Mouse (Mus musculus) embryonic facial prominence, embryonic 14.5 days (tissue): ENCODE results near the gene Cep162. TPM values are rescaled to one million over a fixed set of nuclear protein-coding genes. Genes with fewer than 3 reads are reported as not detected.

Source experiments
- ATAC-seq: fragments of 200-750 bp; cut with Nextera tagmentation; 2 replicates; pipeline ENCODE4 v1.8.0; 2017; ENCODE audit warnings: low read depth, moderate number of reproducible peaks, moderate TSS enrichment
- DNase-seq: peaks from one replicate; pipeline ENCODE4 v3.0.0-alpha.2; 2015; ENCODE audit warnings: low spot score
- H3K27ac ChIP-seq: fragments of 300-500 bp; sonication (generic); replicated peaks from 2 replicates; pipeline ENCODE4 v1.5.1; 2014; ENCODE audit warnings: low read depth, mild to moderate bottlenecking, low read length, moderate library complexity
- H3K27me3 ChIP-seq: fragments of 300-500 bp; sonication (generic); replicated peaks from 2 replicates; pipeline ENCODE4 v1.6.1; 2014; ENCODE audit warnings: low read length; ENCODE audit not compliant: control insufficient read depth, insufficient read depth
- H3K36me3 ChIP-seq: fragments of 300-500 bp; sonication (generic); 2 replicates; pipeline ENCODE4 v1.6.1; 2014; ENCODE audit warnings: low read length, mixed read lengths; ENCODE audit not compliant: control insufficient read depth, insufficient read depth
- H3K4me1 ChIP-seq: fragments of 300-500 bp; sonication (generic); 2 replicates; pipeline ENCODE4 v1.6.1; 2014; ENCODE audit warnings: antibody characterized with exemption, low read length; ENCODE audit not compliant: control insufficient read depth, insufficient read depth
- H3K4me2 ChIP-seq: fragments of 300-500 bp; sonication (generic); 2 replicates; pipeline ENCODE4 v1.6.1; 2014; ENCODE audit warnings: low read depth, mild to moderate bottlenecking, low read length, moderate library complexity, mixed read lengths
- H3K4me3 ChIP-seq: fragments of 300-500 bp; sonication (generic); 2 replicates; pipeline ENCODE4 v1.5.1; 2014; ENCODE audit warnings: low read depth, mild to moderate bottlenecking, low read length
- H3K9ac ChIP-seq: fragments of 300-500 bp; sonication (generic); 2 replicates; pipeline ENCODE4 v1.6.1; 2014; ENCODE audit warnings: low read depth, mild to moderate bottlenecking, low read length, moderate library complexity, mixed read lengths
- H3K9me3 ChIP-seq: fragments of 300-500 bp; sonication (generic); 2 replicates; pipeline ENCODE4 v1.6.1; 2016; ENCODE audit warnings: low read length; ENCODE audit not compliant: control insufficient read depth
- WGBS: fragments of 180-500 bp; shearing (Covaris S2); extraction: QIAGEN DNeasy Blood & Tissue Kit; methylation state at CpG from one replicate; pipeline ENCODE4 v1.1.7; 2014; 5-methylcytosine and 5-hydroxymethylcytosine counted together
- polyA plus RNA-seq: library from polyadenylated mRNA; unstranded; fragments of >200 nt; fragmentation: Nextera tagmentation; extraction: Ambion mirVana; gene quantifications from 2 replicates; pipeline ENCODE4 v1.2.1, GENCODE M21; 2014

Gene Cep162
- 5.9 and 6.3 TPM in 2 replicates for polyA plus RNA-seq

DNA sequence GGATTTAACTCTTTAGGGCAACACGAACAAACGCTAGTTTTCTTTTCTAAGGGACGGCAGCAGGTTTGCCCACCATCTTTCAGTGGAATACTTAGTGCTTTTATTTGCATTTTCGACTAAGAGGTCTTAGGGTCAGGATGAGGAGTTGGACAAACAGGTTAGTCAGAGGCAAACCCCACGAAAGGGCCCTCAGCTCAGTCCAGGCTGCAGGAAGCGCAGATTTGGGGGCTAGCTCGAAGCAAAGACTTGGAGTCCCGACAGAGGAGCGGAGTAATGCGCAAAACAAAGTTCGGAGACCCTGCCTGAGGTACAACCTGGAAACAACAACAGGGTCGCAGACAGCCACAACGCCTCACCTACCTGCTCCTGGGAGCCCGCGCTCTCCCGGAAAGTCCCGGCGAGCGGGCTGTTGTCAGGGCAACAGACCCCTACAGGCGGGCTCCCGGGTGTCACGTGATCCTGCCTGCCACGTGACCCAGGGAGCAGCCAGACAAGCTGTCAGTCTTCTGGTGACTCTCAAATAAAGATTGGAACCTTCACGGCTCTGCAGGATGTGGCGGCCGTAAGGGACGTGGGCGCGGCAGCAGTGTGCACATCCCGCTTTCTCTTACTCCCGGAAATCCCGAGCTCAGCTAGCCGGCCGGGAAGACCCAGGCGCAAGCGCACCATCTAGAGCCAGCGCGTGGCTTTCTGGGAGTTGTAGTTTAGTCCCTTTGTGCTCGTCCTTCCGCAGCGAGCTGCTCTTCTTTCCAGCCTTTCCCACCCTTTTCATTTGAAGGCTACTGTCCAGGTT lies at the start of gene Cep162:
TSS of gene Cep162 (minus strand) at position 634 of the 793 bp plus-strand sequence.
- DNase-seq: peak; percentile 96
- WGBS: under 1% methylated on average over 39 of the region's 41 CpGs
- ATAC-seq: peak; percentile 98
- Histone ChIP-seq H3K4me2 (peak within 1 kb of the TSS; percentile 69), H3K27me3 (no peaks in the 10 kb centered on the region), H3K4me1 (no peaks in the 10 kb centered on the region), H3K4me3 (peak within 1 kb of the TSS; percentile 62), H3K36me3 (no peaks in the 10 kb centered on the region), H3K27ac (peak within 1 kb of the TSS; percentile 57), H3K9ac (peak within 1 kb of the TSS; percentile 71), H3K9me3 (0 out of 2 replicates have a peak, but pooled peaks cover 5% of the 10 kb centered on the region)

- no peaks in the 10 kb centered on the region for H3K27me3 ChIP-seq
- H3K27ac ChIP-seq: no peak overlapping the region
- 0 out of 2 replicates have a peak, but pooled peaks cover 3% of the 10 kb centered on the region for H3K4me1 ChIP-seq
- H3K9ac ChIP-seq: no peak overlapping the region
- ATAC-seq: no peak
- no peaks in the 10 kb centered on the region for H3K36me3 ChIP-seq
- no peak overlapping the region for H3K4me3 ChIP-seq
- DNase-seq: no peak
- H3K9me3 ChIP-seq: no peaks in the 10 kb centered on the region
- no peak overlapping the region for H3K4me2 ChIP-seq
Observed at GRCm38 (mm10) chr9:87303196-87303595, 47.9 kb upstream of the Cep162 start.

- Histone ChIP-seq H3K9me3 (no peaks in the 10 kb centered on the region), H3K27ac (no peak overlapping the region), H3K4me3 (no peak overlapping the region), H3K36me3 (no peaks in the 10 kb centered on the region), H3K4me2 (no peak overlapping the region), H3K9ac (no peak overlapping the region), H3K27me3 (no peaks in the 10 kb centered on the region), H3K4me1 (peaks cover 8% of the 10 kb centered on the region)
- ATAC-seq (peak; percentile 68), DNase-seq (peak; percentile 58)
- WGBS: 40% methylated on average over 12 of the region's 12 CpGs
Observed at GRCm38 (mm10) chr9:87298900-87299299, 43.6 kb upstream of the Cep162 start.

- Histone ChIP-seq H3K27me3 (no peaks in the 10 kb centered on the region), H3K4me3 (no peak overlapping the region), H3K9ac (no peak overlapping the region), H3K27ac (0 out of 2 replicates have a peak overlapping the region, but pooled peaks have one; percentile 29), H3K4me2 (no peak overlapping the region), H3K36me3 (no peaks in the 10 kb centered on the region), H3K4me1 (peaks cover 8% of the 10 kb centered on the region), H3K9me3 (no peaks in the 10 kb centered on the region)
- ATAC-seq: no peak
- peak; percentile 68 for DNase-seq
- 46% methylated on average over 1 of the region's 1 CpGs for WGBS
Observed at GRCm38 (mm10) chr9:87297522-87297921, 42.2 kb upstream of the Cep162 start.

GRCm38 (mm10) chr9:87255696-87256030 lies 327 bp upstream of the Cep162 start:
- peak; percentile 84 for ATAC-seq
- DNase-seq: no peak
- 21% methylated on average over 6 of the region's 6 CpGs for WGBS
- Histone ChIP-seq H3K36me3 (no peaks in the 10 kb centered on the region), H3K9me3 (0 out of 2 replicates have a peak, but pooled peaks cover 5% of the 10 kb centered on the region), H3K9ac (peak overlapping the region; percentile 71), H3K4me3 (peak overlapping the region; percentile 62), H3K4me2 (peak overlapping the region; percentile 69), H3K27me3 (no peaks in the 10 kb centered on the region), H3K4me1 (no peaks in the 10 kb centered on the region), H3K27ac (peak overlapping the region; percentile 57)

DNA sequence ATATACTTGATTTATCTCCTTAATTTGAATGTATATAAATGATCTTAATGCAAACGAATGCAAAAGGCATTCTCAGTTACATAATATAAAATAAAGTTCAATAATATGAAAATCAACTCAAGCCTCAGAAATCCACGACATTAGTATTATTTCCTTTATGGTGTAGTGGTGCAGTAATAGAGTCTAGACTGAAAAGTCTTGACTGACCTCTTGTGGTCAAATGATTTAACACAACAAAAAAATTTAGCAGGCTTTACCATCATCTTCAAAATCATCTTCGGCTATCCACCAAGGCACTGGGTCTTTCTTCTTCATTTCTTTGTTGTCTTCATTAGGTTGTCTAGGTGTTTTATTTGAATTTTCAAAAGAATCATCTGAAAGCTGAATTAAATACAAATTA lies 7.2 kb downstream of the Cep162 start:
- H3K4me1 ChIP-seq: no peaks in the 10 kb centered on the region
- ATAC-seq (no peak), DNase-seq (peak; percentile 20)
- no peak overlapping the region for H3K27ac ChIP-seq
- no peak overlapping the region for H3K4me2 ChIP-seq
- H3K9me3 ChIP-seq: no peaks in the 10 kb centered on the region
- H3K36me3 ChIP-seq: peaks cover 23% of the 10 kb centered on the region
- no peaks in the 10 kb centered on the region for H3K27me3 ChIP-seq
- WGBS: 41% methylated on average over 3 of the region's 3 CpGs
- no peak overlapping the region for H3K4me3 ChIP-seq
- no peak overlapping the region for H3K9ac ChIP-seq

DNA sequence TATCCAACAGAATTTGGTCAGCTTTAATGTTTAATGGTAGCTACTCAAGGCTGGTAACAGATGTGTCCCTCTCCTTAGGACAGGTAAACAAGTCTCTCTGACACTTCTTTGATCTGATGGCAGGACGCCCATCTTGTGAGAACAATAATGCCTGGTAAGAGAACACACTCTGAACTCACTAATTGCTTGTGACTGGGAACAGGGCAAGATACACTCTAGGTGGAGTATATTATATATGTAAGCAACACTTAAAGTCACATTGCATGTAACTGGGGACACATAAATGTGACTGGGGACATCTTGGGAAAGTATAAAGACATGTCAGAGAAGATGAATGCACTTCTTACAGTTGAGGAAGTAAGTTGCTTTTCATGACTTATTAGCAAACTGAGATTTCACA lies 7.7 kb downstream of the Cep162 start:
- H3K36me3 ChIP-seq: peaks cover 26% of the 10 kb centered on the region
- no peaks in the 10 kb centered on the region for H3K9me3 ChIP-seq
- WGBS: 75% methylated on average over 1 of the region's 1 CpGs
- no peak overlapping the region for H3K9ac ChIP-seq
- H3K27ac ChIP-seq: no peak overlapping the region
- H3K27me3 ChIP-seq: no peaks in the 10 kb centered on the region
- DNase-seq (no peak), ATAC-seq (no peak)
- H3K4me1 ChIP-seq: no peaks in the 10 kb centered on the region
- no peak overlapping the region for H3K4me2 ChIP-seq
- no peak overlapping the region for H3K4me3 ChIP-seq

GRCm38 (mm10) chr9:87213204-87213603 lies 42.1 kb downstream of the Cep162 start:
- H3K4me1 ChIP-seq: no peaks in the 10 kb centered on the region
- no peak for ATAC-seq
- DNase-seq: no peak
- no peaks in the 10 kb centered on the region for H3K9me3 ChIP-seq
- H3K4me2 ChIP-seq: no peak overlapping the region
- WGBS: 78% methylated on average over 4 of the region's 4 CpGs
- no peak overlapping the region for H3K4me3 ChIP-seq
- H3K27ac ChIP-seq: no peak overlapping the region
- H3K9ac ChIP-seq: no peak overlapping the region
- H3K36me3 ChIP-seq: peaks cover 46% of the 10 kb centered on the region; the same call in 1 of the 2 replicates
- H3K27me3 ChIP-seq: no peaks in the 10 kb centered on the region

DNA sequence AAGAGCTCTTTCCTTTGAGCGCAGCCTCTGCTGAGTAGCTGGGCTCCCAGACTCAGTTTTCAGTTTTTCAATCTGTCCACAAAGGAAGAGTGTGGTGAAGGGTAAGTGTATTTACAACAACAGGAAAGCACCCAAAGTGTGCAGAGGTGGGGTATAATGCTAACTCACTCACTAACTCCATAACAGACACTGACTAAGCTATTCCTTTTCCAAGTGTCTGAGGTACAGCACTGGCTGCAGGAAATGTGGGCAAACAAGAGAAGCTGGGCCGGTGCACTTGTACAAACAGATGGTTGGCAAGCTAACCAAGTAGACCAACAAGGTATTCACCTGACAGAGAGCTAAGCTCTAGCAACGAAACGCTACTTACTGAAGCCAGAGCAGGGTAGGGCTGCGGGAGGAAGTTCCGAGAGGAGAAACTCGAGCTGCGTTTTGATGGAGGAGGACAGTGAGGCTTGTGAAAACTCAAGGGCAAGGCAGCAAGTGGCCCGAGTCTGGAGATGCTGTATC lies 44.5 kb downstream of the Cep162 start:
- Histone ChIP-seq H3K4me3 (no peak overlapping the region), H3K9ac (no peak overlapping the region), H3K9me3 (no peaks in the 10 kb centered on the region), H3K36me3 (peaks cover 52% of the 10 kb centered on the region), H3K4me2 (no peak overlapping the region), H3K4me1 (no peaks in the 10 kb centered on the region), H3K27me3 (no peaks in the 10 kb centered on the region), H3K27ac (no peak overlapping the region)
- DNase-seq (no peak), ATAC-seq (no peak)
- WGBS: 80% methylated on average over 9 of the region's 9 CpGs
